Mouse (Mus musculus): Measurements from ENCODE around the gene Kcnk18.

The Kcnk18 gene

GRCm38 (mm10) chr19:59232786-59233185 lies 13.8 kb downstream of the Kcnk18 start:
- no peak for DNase-seq

- no peak for DNase-seq
Measured at GRCm38 (mm10) chr19:59235001-59235400, 16.0 kb downstream of the Kcnk18 start.

GRCm38 (mm10) chr19:59236046-59236445 lies 17.0 kb downstream of the Kcnk18 start:
- no peak for DNase-seq

GRCm38 (mm10) chr19:59238630-59239029 lies 19.6 kb downstream of the Kcnk18 start:
- no peak for DNase-seq

GRCm38 (mm10) chr19:59239124-59239817 lies 20.3 kb downstream of the Kcnk18 start:
- peak; percentile 88 for DNase-seq

- DNase-seq = no peak
Measured at GRCm38 (mm10) chr19:59241987-59242386, 23.0 kb downstream of the Kcnk18 start.

- no peak for DNase-seq
Measured at GRCm38 (mm10) chr19:59243057-59243456, 24.0 kb downstream of the Kcnk18 start.

- no peak for DNase-seq
Measured at GRCm38 (mm10) chr19:59248144-59248543, 29.1 kb downstream of the Kcnk18 start.

GRCm38 (mm10) chr19:59248553-59249286 lies 29.7 kb downstream of the Kcnk18 start:
- no peak for DNase-seq

- DNase-seq = no peak
Measured at GRCm38 (mm10) chr19:59252651-59253050, 33.6 kb downstream of the Kcnk18 start.

GRCm38 (mm10) chr19:59259633-59260032 lies 40.6 kb downstream of the Kcnk18 start:
- DNase-seq = no peak

- no peak for DNase-seq
Measured at GRCm38 (mm10) chr19:59260718-59261442, 41.9 kb downstream of the Kcnk18 start, which contains the start of gene Slc18a2. TSS of gene Slc18a2 (plus strand) at chr19:59260896.

GRCm38 (mm10) chr19:59261604-59262003 lies 42.6 kb downstream of the Kcnk18 start:
- no peak for DNase-seq

- no peak for DNase-seq
Measured at GRCm38 (mm10) chr19:59263171-59263570, 44.2 kb downstream of the Kcnk18 start.

GRCm38 (mm10) chr19:59264838-59265532 lies 46.0 kb downstream of the Kcnk18 start:
- DNase-seq = no peak

GRCm38 (mm10) chr19:59265907-59266306 lies 46.9 kb downstream of the Kcnk18 start:
- no peak for DNase-seq

- no peak for DNase-seq
Measured at GRCm38 (mm10) chr19:59267417-59267963, 48.5 kb downstream of the Kcnk18 start.

GRCm38 (mm10) chr19:59273190-59273589 lies 54.2 kb downstream of the Kcnk18 start:
- no peak for DNase-seq

GRCm38 (mm10) chr19:59276354-59276753 lies 57.3 kb downstream of the Kcnk18 start:
- no peak for DNase-seq

GRCm38 (mm10) chr19:59280841-59281240 lies 61.8 kb downstream of the Kcnk18 start:
- DNase-seq = no peak

- DNase-seq = no peak
Measured at GRCm38 (mm10) chr19:59282001-59282400, 63.0 kb downstream of the Kcnk18 start.
